Mouse (Mus musculus): ENCODE measurements around the gene Igf1r. TPM values are rescaled to one million over a fixed set of nuclear protein-coding genes. Genes with fewer than 3 reads are reported as not detected.

Igf1r gene
- polyA plus RNA-seq, 1 experiment, result 2.7 TPM

- no peak for TF ChIP-seq CTCF (IDR thresholded peaks at IDR 0.05; ENCODE audit: extremely low read depth, insufficient read depth, insufficient read length, insufficient replicate concordance)
- no peak for TF ChIP-seq POLR2A (IDR thresholded peaks at IDR 0.05; ENCODE audit: low read depth, low read length)
- H3K36me3 ChIP-seq (ENCODE audit: control insufficient read depth, insufficient read depth, low read length), result no peaks in the 10 kb centered on the region
- H3K27me3 ChIP-seq (ENCODE audit: control insufficient read depth, insufficient read depth, low read length), result no peaks in the 10 kb centered on the region
- WGBS, result 88% methylated on average over 13 of the region's 13 CpGs
- no peaks in the 10 kb centered on the region for H3K4me1 ChIP-seq (ENCODE audit: control insufficient read depth, insufficient read depth, insufficient read length)
- H3K27ac ChIP-seq (ENCODE audit: insufficient read depth, low read length), result no peak overlapping the region
- no peak for DNase-seq (ENCODE audit: low read depth in 1 of 2, low spot score in 2 of 2)
- H3K4me3 ChIP-seq (ENCODE audit: extremely low read depth, insufficient read depth, insufficient read length), result no peak overlapping the region
Measured at GRCm38 (mm10) chr7:68011385-68012122, 58.9 kb downstream of the Igf1r start.

- Histone ChIP-seq H3K4me3 (ENCODE audit: extremely low read depth, insufficient read depth, insufficient read length) (no peak overlapping the region), H3K36me3 (ENCODE audit: control insufficient read depth, insufficient read depth, low read length) (no peaks in the 10 kb centered on the region), H3K27ac (ENCODE audit: insufficient read depth, low read length) (no peak overlapping the region), H3K4me1 (ENCODE audit: control insufficient read depth, insufficient read depth, insufficient read length) (no peaks in the 10 kb centered on the region), H3K27me3 (ENCODE audit: control insufficient read depth, insufficient read depth, low read length) (no peaks in the 10 kb centered on the region)
- no peak for TF ChIP-seq CTCF (IDR thresholded peaks at IDR 0.05; ENCODE audit: extremely low read depth, insufficient read depth, insufficient read length, insufficient replicate concordance)
- DNase-seq (ENCODE audit: low read depth in 1 of 2, low spot score in 2 of 2), result no peak
- 80% methylated on average over 6 of the region's 6 CpGs for WGBS
Measured at GRCm38 (mm10) chr7:68012123-68012474, 59.5 kb downstream of the Igf1r start.

GRCm38 (mm10) chr7:68014495-68014894 lies 61.9 kb downstream of the Igf1r start:
- Histone ChIP-seq H3K36me3 (ENCODE audit: control insufficient read depth, insufficient read depth, low read length) (no peaks in the 10 kb centered on the region), H3K4me1 (ENCODE audit: control insufficient read depth, insufficient read depth, insufficient read length) (no peaks in the 10 kb centered on the region), H3K27ac (ENCODE audit: insufficient read depth, low read length) (no peak overlapping the region), H3K27me3 (ENCODE audit: control insufficient read depth, insufficient read depth, low read length) (no peaks in the 10 kb centered on the region), H3K4me3 (ENCODE audit: extremely low read depth, insufficient read depth, insufficient read length) (no peak overlapping the region)
- WGBS, result 94% methylated on average over 3 of the region's 3 CpGs
- no peak for DNase-seq (ENCODE audit: low read depth in 1 of 2, low spot score in 2 of 2)
- no peak for TF ChIP-seq CTCF (IDR thresholded peaks at IDR 0.05; ENCODE audit: extremely low read depth, insufficient read depth, insufficient read length, insufficient replicate concordance)
- no peak for TF ChIP-seq POLR2A (IDR thresholded peaks at IDR 0.05; ENCODE audit: low read depth, low read length)

GRCm38 (mm10) chr7:68015404-68015803 lies 62.8 kb downstream of the Igf1r start:
- 96% methylated on average over 3 of the region's 3 CpGs for WGBS
- no peak for DNase-seq (ENCODE audit: low read depth in 1 of 2, low spot score in 2 of 2)
- TF ChIP-seq CTCF (IDR thresholded peaks at IDR 0.05; ENCODE audit: extremely low read depth, insufficient read depth, insufficient read length, insufficient replicate concordance), result no peak
- no peak for TF ChIP-seq POLR2A (IDR thresholded peaks at IDR 0.05; ENCODE audit: low read depth, low read length)
- no peaks in the 10 kb centered on the region for H3K36me3 ChIP-seq (ENCODE audit: control insufficient read depth, insufficient read depth, low read length)
- no peaks in the 10 kb centered on the region for H3K4me1 ChIP-seq (ENCODE audit: control insufficient read depth, insufficient read depth, insufficient read length)
- no peak overlapping the region for H3K4me3 ChIP-seq (ENCODE audit: extremely low read depth, insufficient read depth, insufficient read length)
- H3K27ac ChIP-seq (ENCODE audit: insufficient read depth, low read length), result no peak overlapping the region
- H3K27me3 ChIP-seq (ENCODE audit: control insufficient read depth, insufficient read depth, low read length), result no peaks in the 10 kb centered on the region

GRCm38 (mm10) chr7:68018038-68018437 lies 65.4 kb downstream of the Igf1r start:
- H3K4me1 ChIP-seq (ENCODE audit: control insufficient read depth, insufficient read depth, insufficient read length), result no peaks in the 10 kb centered on the region
- no peaks in the 10 kb centered on the region for H3K27me3 ChIP-seq (ENCODE audit: control insufficient read depth, insufficient read depth, low read length)
- WGBS, result 74% methylated on average over 4 of the region's 4 CpGs
- TF ChIP-seq CTCF (IDR thresholded peaks at IDR 0.05; ENCODE audit: extremely low read depth, insufficient read depth, insufficient read length, insufficient replicate concordance) (no peak), POLR2A (IDR thresholded peaks at IDR 0.05; ENCODE audit: low read depth, low read length) (no peak)
- no peaks in the 10 kb centered on the region for H3K36me3 ChIP-seq (ENCODE audit: control insufficient read depth, insufficient read depth, low read length)
- no peak overlapping the region for H3K27ac ChIP-seq (ENCODE audit: insufficient read depth, low read length)
- no peak for DNase-seq (ENCODE audit: low read depth in 1 of 2, low spot score in 2 of 2)
- H3K4me3 ChIP-seq (ENCODE audit: extremely low read depth, insufficient read depth, insufficient read length), result no peak overlapping the region

GRCm38 (mm10) chr7:68020556-68020955 lies 67.9 kb downstream of the Igf1r start:
- no peak overlapping the region for H3K4me3 ChIP-seq (ENCODE audit: extremely low read depth, insufficient read depth, insufficient read length)
- TF ChIP-seq POLR2A (IDR thresholded peaks at IDR 0.05; ENCODE audit: low read depth, low read length) (no peak), CTCF (IDR thresholded peaks at IDR 0.05; ENCODE audit: extremely low read depth, insufficient read depth, insufficient read length, insufficient replicate concordance) (no peak)
- no peak overlapping the region for H3K27ac ChIP-seq (ENCODE audit: insufficient read depth, low read length)
- 83% methylated on average over 2 of the region's 2 CpGs for WGBS
- H3K36me3 ChIP-seq (ENCODE audit: control insufficient read depth, insufficient read depth, low read length), result no peaks in the 10 kb centered on the region
- H3K4me1 ChIP-seq (ENCODE audit: control insufficient read depth, insufficient read depth, insufficient read length), result no peaks in the 10 kb centered on the region
- DNase-seq (ENCODE audit: low read depth in 1 of 2, low spot score in 2 of 2), result no peak
- H3K27me3 ChIP-seq (ENCODE audit: control insufficient read depth, insufficient read depth, low read length), result no peaks in the 10 kb centered on the region

GRCm38 (mm10) chr7:68021741-68022140 lies 69.1 kb downstream of the Igf1r start:
- H3K36me3 ChIP-seq (ENCODE audit: control insufficient read depth, insufficient read depth, low read length), result no peaks in the 10 kb centered on the region
- H3K27ac ChIP-seq (ENCODE audit: insufficient read depth, low read length), result no peak overlapping the region; the same call in 1 of the 2 replicates
- H3K4me3 ChIP-seq (ENCODE audit: extremely low read depth, insufficient read depth, insufficient read length), result no peak overlapping the region
- H3K27me3 ChIP-seq (ENCODE audit: control insufficient read depth, insufficient read depth, low read length), result no peaks in the 10 kb centered on the region
- DNase-seq (ENCODE audit: low read depth in 1 of 2, low spot score in 2 of 2), result no peak
- 82% methylated on average over 2 of the region's 2 CpGs for WGBS
- no peaks in the 10 kb centered on the region for H3K4me1 ChIP-seq (ENCODE audit: control insufficient read depth, insufficient read depth, insufficient read length)
- TF ChIP-seq CTCF (IDR thresholded peaks at IDR 0.05; ENCODE audit: extremely low read depth, insufficient read depth, insufficient read length, insufficient replicate concordance) (no peak), POLR2A (IDR thresholded peaks at IDR 0.05; ENCODE audit: low read depth, low read length) (no peak)

All from spleen, adult 2 months (tissue).